In the genomic region with DNA sequence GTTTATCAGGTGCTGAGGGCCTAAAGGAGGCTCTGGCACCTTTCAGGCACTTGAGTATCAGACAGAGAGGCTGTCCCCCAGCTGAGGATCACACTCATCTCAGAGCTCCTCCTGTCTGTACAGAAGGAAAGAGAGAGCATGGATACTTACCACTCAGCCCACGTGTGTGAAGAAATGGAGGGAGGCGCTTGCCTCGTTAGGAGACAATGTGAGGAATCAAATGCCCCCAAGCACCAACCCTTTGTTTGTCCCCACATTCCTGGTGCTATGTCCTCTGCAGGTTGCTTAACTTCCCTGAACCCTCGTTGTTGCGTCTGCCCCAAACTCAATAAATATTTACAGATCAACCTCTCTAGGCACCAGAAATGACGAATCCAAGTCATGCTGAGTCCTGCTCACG, we compare ENCODE assay signal across 8 mouse cellular contexts. TPM values are rescaled to one million over a fixed set of nuclear protein-coding genes. Genes with fewer than 3 reads are reported as not detected.
A peak's percentile ranks its signal among the peaks of the same experiment; 100 is the strongest.
DNase-seq lines count a peak whose midpoint lies in the region; ATAC-seq lines count a peak whose summit lies in the region.

No protein-coding gene starts in this region.

- H3K27ac ChIP-seq in heart, embryonic 13.5 days (replicated peaks) = 0 out of 2 replicates have a peak overlapping the region, but pooled peaks have one; percentile 90
- no peak overlapping the region for H3K27ac ChIP-seq in midbrain, embryonic 11.5 days (ENCODE audit: low read depth, low read length)
- H3K27ac ChIP-seq in midbrain, embryonic 16.5 days (ENCODE audit: low read length) = no peak overlapping the region
- H3K27ac ChIP-seq in stomach, embryonic 16.5 days (ENCODE audit: low read length) = 0 out of 2 replicates have a peak overlapping the region, but pooled peaks have one; percentile 6
- H3K27ac ChIP-seq in kidney, embryonic 16.5 days (ENCODE audit: low read length) = no peak overlapping the region

- H3K36me3 ChIP-seq in heart, embryonic 13.5 days = peaks cover 11% of the 10 kb centered on the region; the same call in 1 of the 2 replicates
- H3K36me3 ChIP-seq in midbrain, embryonic 11.5 days (ENCODE audit: control insufficient read depth, insufficient read depth, low read length) = no peaks in the 10 kb centered on the region
- H3K36me3 ChIP-seq in midbrain, embryonic 16.5 days (ENCODE audit: control insufficient read depth, insufficient read depth, low read length) = no peaks in the 10 kb centered on the region
- H3K36me3 ChIP-seq in stomach, embryonic 16.5 days (ENCODE audit: control insufficient read depth, insufficient read depth, low read length) = no peaks in the 10 kb centered on the region; the same call in 1 of the 2 replicates
- peaks cover 5% of the 10 kb centered on the region; the same call in 1 of the 2 replicates for H3K36me3 ChIP-seq in kidney, embryonic 16.5 days (ENCODE audit: insufficient read depth, low read length)

- no peaks in the 10 kb centered on the region for H3K9me3 ChIP-seq in heart, embryonic 13.5 days
- H3K9me3 ChIP-seq in midbrain, embryonic 11.5 days (ENCODE audit: control insufficient read depth, low read length) = no peaks in the 10 kb centered on the region
- H3K9me3 ChIP-seq in midbrain, embryonic 16.5 days (replicated peaks; ENCODE audit: control insufficient read depth, low read length, poor library complexity, severe bottlenecking) = no peaks in the 10 kb centered on the region
- no peaks in the 10 kb centered on the region for H3K9me3 ChIP-seq in stomach, embryonic 16.5 days (replicated peaks; ENCODE audit: control insufficient read depth, low read length)
- no peaks in the 10 kb centered on the region for H3K9me3 ChIP-seq in kidney, embryonic 16.5 days (ENCODE audit: low read length)

- no peak for DNase-seq in heart, postnatal 25 days (ENCODE audit: low spot score)
- peak; percentile 89 for DNase-seq in midbrain, embryonic 11.5 days (ENCODE audit: low spot score, missing footprints)
- peak; percentile 51 for DNase-seq in induced T-regulatory cell, adult 2 months (ENCODE audit: low read depth)
- DNase-seq in kidney, adult 8-10 months = no peak

- H3K27me3 ChIP-seq in heart, embryonic 13.5 days (replicated peaks) = peaks cover 24% of the 10 kb centered on the region
- H3K27me3 ChIP-seq in midbrain, embryonic 11.5 days (ENCODE audit: control insufficient read depth, insufficient read depth, low read length) = peaks cover 27% of the 10 kb centered on the region
- peaks cover 6% of the 10 kb centered on the region for H3K27me3 ChIP-seq in midbrain, embryonic 16.5 days (ENCODE audit: control insufficient read depth, insufficient read depth, low read depth, low read length)
- no peaks in the 10 kb centered on the region for H3K27me3 ChIP-seq in stomach, embryonic 16.5 days (ENCODE audit: control insufficient read depth, insufficient read depth, low read length)
- H3K27me3 ChIP-seq in kidney, embryonic 16.5 days (ENCODE audit: insufficient read depth, low read length) = peaks cover 7% of the 10 kb centered on the region; the same call in 1 of the 2 replicates

- H3K4me3 ChIP-seq in heart, embryonic 13.5 days = 0 out of 2 replicates have a peak overlapping the region, but pooled peaks have one; percentile 62
- H3K4me3 ChIP-seq in midbrain, embryonic 11.5 days (ENCODE audit: low read depth, low read length) = no peak overlapping the region
- H3K4me3 ChIP-seq in midbrain, embryonic 16.5 days (ENCODE audit: low read depth, low read length) = no peak overlapping the region
- no peak overlapping the region for H3K4me3 ChIP-seq in stomach, embryonic 16.5 days (replicated peaks; ENCODE audit: low read length)
- no peak overlapping the region for H3K4me3 ChIP-seq in kidney, embryonic 16.5 days (ENCODE audit: low read length)

- peaks cover 83% of the 10 kb centered on the region for H3K4me1 ChIP-seq in heart, embryonic 13.5 days
- H3K4me1 ChIP-seq in midbrain, embryonic 11.5 days (ENCODE audit: control insufficient read depth, insufficient read depth, low read length) = peaks cover 71% of the 10 kb centered on the region
- peaks cover 53% of the 10 kb centered on the region for H3K4me1 ChIP-seq in midbrain, embryonic 16.5 days (ENCODE audit: control insufficient read depth, insufficient read depth, low read length)
- peaks cover 62% of the 10 kb centered on the region for H3K4me1 ChIP-seq in stomach, embryonic 16.5 days (ENCODE audit: control insufficient read depth, insufficient read depth, low read length)
- H3K4me1 ChIP-seq in kidney, embryonic 16.5 days (ENCODE audit: insufficient read depth, low read length) = peaks cover 72% of the 10 kb centered on the region

- peak overlapping the region; percentile 91 for H3K4me2 ChIP-seq in heart, embryonic 13.5 days
- no peak overlapping the region for H3K4me2 ChIP-seq in midbrain, embryonic 11.5 days
- H3K4me2 ChIP-seq in midbrain, embryonic 16.5 days (ENCODE audit: low read length) = no peak overlapping the region
- no peak overlapping the region for H3K4me2 ChIP-seq in stomach, embryonic 16.5 days (ENCODE audit: low read depth, low read length)
- H3K4me2 ChIP-seq in kidney, embryonic 16.5 days (replicated peaks; ENCODE audit: low read depth, low read length) = no peak overlapping the region

- WGBS in heart, embryonic 13.5 days = 29% methylated on average over 7 of the region's 7 CpGs
- WGBS in midbrain, embryonic 11.5 days = 25% methylated on average over 7 of the region's 7 CpGs
- WGBS in midbrain, embryonic 16.5 days = 39% methylated on average over 7 of the region's 7 CpGs
- WGBS in stomach, embryonic 16.5 days = 38% methylated on average over 7 of the region's 7 CpGs
- WGBS in kidney, embryonic 16.5 days = 53% methylated on average over 7 of the region's 7 CpGs

- H3K9ac ChIP-seq in heart, embryonic 13.5 days = peak overlapping the region; percentile 76; the same call in 1 of the 2 replicates
- no peak overlapping the region for H3K9ac ChIP-seq in midbrain, embryonic 11.5 days (ENCODE audit: low read length)
- H3K9ac ChIP-seq in midbrain, embryonic 16.5 days (ENCODE audit: low read depth, low read length) = no peak overlapping the region
- 0 out of 2 replicates have a peak overlapping the region, but pooled peaks have one; percentile 20 for H3K9ac ChIP-seq in stomach, embryonic 16.5 days (ENCODE audit: low read length)
- H3K9ac ChIP-seq in kidney, embryonic 16.5 days (replicated peaks; ENCODE audit: low read length) = no peak overlapping the region

- intact Hi-C loops in heart, postnatal 25 days (cut with DNase I) = no loop called here

- ATAC-seq in heart, embryonic 13.5 days (ENCODE audit: extremely low read depth, insufficient number of reproducible peaks, low FRiP score, low TSS enrichment) = no peak
- no peak for ATAC-seq in midbrain, embryonic 11.5 days (ENCODE audit: low FRiP score)
- no peak for ATAC-seq in midbrain, embryonic 16.5 days
- ATAC-seq in stomach, embryonic 16.5 days (ENCODE audit: insufficient read depth, low FRiP score) = no peak
- ATAC-seq in kidney, embryonic 16.5 days (ENCODE audit: low FRiP score, low TSS enrichment) = no peak

RNA-seq across cellular contexts. Expression of a gene that starts 4.8 kb away (rescaled TPM):
- 4.9 and 8.5 TPM in 2 replicates for polyA plus RNA-seq in heart, embryonic 13.5 days (2015; fragmentation: Nextera tagmentation; extraction: Ambion mirVana)
- 1 to 10 TPM; 5.2 to 6.3 TPM for total RNA-seq in heart, postnatal 25 days (2021)
- polyA plus RNA-seq in midbrain, embryonic 11.5 days (2014; fragmentation: Nextera tagmentation; extraction: Ambion mirVana) = 5.5 and 5.9 TPM in 2 replicates
- 5.9 and 7.2 TPM in 2 replicates for polyA plus RNA-seq in midbrain, embryonic 16.5 days (2015; fragmentation: Nextera tagmentation; extraction: Ambion mirVana)
- polyA plus RNA-seq in stomach, embryonic 16.5 days (2015; fragmentation: Nextera tagmentation; extraction: Ambion mirVana) = 16.1 and 17.4 TPM in 2 replicates
- polyA plus RNA-seq in kidney, embryonic 16.5 days (2015; fragmentation: Nextera tagmentation; extraction: Ambion mirVana) = 14.6 and 15.9 TPM in 2 replicates

RNA-seq across cellular contexts. Expression of a gene that starts 21.0 kb away (rescaled TPM):
- 25.7 and 26.6 TPM in 2 replicates for polyA plus RNA-seq in heart, embryonic 13.5 days (2015; fragmentation: Nextera tagmentation; extraction: Ambion mirVana)
- 10 to 100 TPM; 18.1 to 18.2 TPM for total RNA-seq in heart, postnatal 25 days (2021)
- 40.2 and 42.7 TPM in 2 replicates for polyA plus RNA-seq in midbrain, embryonic 11.5 days (2014; fragmentation: Nextera tagmentation; extraction: Ambion mirVana)
- polyA plus RNA-seq in midbrain, embryonic 16.5 days (2015; fragmentation: Nextera tagmentation; extraction: Ambion mirVana) = 61.2 and 62.1 TPM in 2 replicates
- 32.1 and 37.1 TPM in 2 replicates for polyA plus RNA-seq in stomach, embryonic 16.5 days (2015; fragmentation: Nextera tagmentation; extraction: Ambion mirVana)
- polyA plus RNA-seq in kidney, embryonic 16.5 days (2015; fragmentation: Nextera tagmentation; extraction: Ambion mirVana) = 37.5 and 41.8 TPM in 2 replicates

Comparison
In these comparisons a context has a peak if more than half of its experiments do, and no peak if none do; other contexts are left out.
1. H3K27ac ChIP-seq: peak in heart, embryonic 13.5 days (single experiment) and stomach, embryonic 16.5 days (single experiment); none in midbrain, embryonic 11.5 days (single experiment), midbrain, embryonic 16.5 days (single experiment) and kidney, embryonic 16.5 days (single experiment).
2. H3K9ac ChIP-seq: peak in heart, embryonic 13.5 days (single experiment) and stomach, embryonic 16.5 days (single experiment); none in midbrain, embryonic 11.5 days (single experiment), midbrain, embryonic 16.5 days (single experiment) and kidney, embryonic 16.5 days (single experiment).
3. DNase-seq: peak in midbrain, embryonic 11.5 days (single experiment) and induced T-regulatory cell, adult 2 months (single experiment); none in heart, postnatal 25 days (single experiment) and kidney, adult 8-10 months (0 of 2).